Mouse (Mus musculus) stomach, embryonic 15.5 days (tissue): ENCODE measurements around the gene Fam83d. TPM values are rescaled to one million over a fixed set of nuclear protein-coding genes. Genes with fewer than 3 reads are reported as not detected.

ENCODE experiments used
- ATAC-seq: fragments of 200-750 bp; cut with Nextera tagmentation; 2 replicates; pipeline ENCODE4 v1.8.0; 2017; ENCODE audit warnings: low read depth, moderate number of reproducible peaks, moderate TSS enrichment; ENCODE audit not compliant: insufficient read depth, low FRiP score
- H3K27ac ChIP-seq: fragments of 300-500 bp; sonication (generic); 2 replicates; pipeline ENCODE4 v1.5.1; 2015; ENCODE audit warnings: mild to moderate bottlenecking, inconsistent platforms
- H3K27me3 ChIP-seq: fragments of 300-500 bp; sonication (generic); replicated peaks from 2 replicates; pipeline ENCODE4 v1.6.1; 2015; ENCODE audit warnings: inconsistent platforms
- H3K36me3 ChIP-seq: fragments of 300-500 bp; sonication (generic); 2 replicates; pipeline ENCODE4 v1.6.1; 2015; ENCODE audit warnings: inconsistent platforms
- H3K4me1 ChIP-seq: fragments of 300-500 bp; sonication (generic); 2 replicates; pipeline ENCODE4 v1.6.1; 2015; ENCODE audit warnings: inconsistent platforms
- H3K4me2 ChIP-seq: fragments of 300-500 bp; sonication (generic); 2 replicates; pipeline ENCODE4 v1.6.1; 2015; ENCODE audit warnings: mild to moderate bottlenecking, inconsistent platforms
- H3K4me3 ChIP-seq: fragments of 300-500 bp; sonication (generic); replicated peaks from 2 replicates; pipeline ENCODE4 v1.5.1; 2015; ENCODE audit warnings: inconsistent platforms
- H3K9ac ChIP-seq: fragments of 300-500 bp; sonication (generic); 2 replicates; pipeline ENCODE4 v1.6.1; 2015; ENCODE audit warnings: inconsistent platforms
- H3K9me3 ChIP-seq: fragments of 300-500 bp; sonication (generic); 2 replicates; pipeline ENCODE4 v1.6.1; 2016; ENCODE audit warnings: inconsistent platforms
- WGBS: fragments of 180-500 bp; shearing (Covaris S2); methylation state at CpG from one replicate; pipeline ENCODE4 v1.1.7; 2015; 5-methylcytosine and 5-hydroxymethylcytosine counted together
- polyA plus RNA-seq: library from polyadenylated mRNA; unstranded; fragments of >200 nt; fragmentation: Nextera tagmentation; extraction: Ambion mirVana; gene quantifications from 2 replicates; pipeline ENCODE4 v1.2.1, GENCODE M21; 2015

The Fam83d gene
- polyA plus RNA-seq: 45.2 and 47.0 TPM in 2 replicates

- Histone ChIP-seq H3K9me3 (no peaks in the 10 kb centered on the region), H3K4me2 (peak within 1 kb of the TSS; percentile 97), H3K27me3 (no peaks in the 10 kb centered on the region), H3K4me3 (peak within 1 kb of the TSS; percentile 76), H3K9ac (peak within 1 kb of the TSS; percentile 62), H3K4me1 (peaks cover 36% of the 10 kb centered on the region), H3K27ac (peak within 1 kb of the TSS; percentile 75), H3K36me3 (no peaks in the 10 kb centered on the region)
- under 1% methylated on average over 48 of the region's 48 CpGs for WGBS
- ATAC-seq: peak; percentile 97
Observed at GRCm38 (mm10) chr2:158767742-158768339, at the start of gene Fam83d. Gene Fam83d, plus strand, starts transcription at chr2:158768093.

- no peaks in the 10 kb centered on the region for H3K9me3 ChIP-seq
- no peak overlapping the region for H3K4me2 ChIP-seq
- 77% methylated on average over 12 of the region's 12 CpGs for WGBS
- no peak overlapping the region for H3K27ac ChIP-seq
- H3K4me1 ChIP-seq: no peaks in the 10 kb centered on the region
- no peak overlapping the region for H3K9ac ChIP-seq
- no peak overlapping the region for H3K4me3 ChIP-seq
- H3K27me3 ChIP-seq: no peaks in the 10 kb centered on the region
- no peak for ATAC-seq
- H3K36me3 ChIP-seq: no peaks in the 10 kb centered on the region
Observed at GRCm38 (mm10) chr2:158718816-158719549, 48.9 kb upstream of the Fam83d start.

- no peaks in the 10 kb centered on the region for H3K9me3 ChIP-seq
- 58% methylated on average over 16 of the region's 16 CpGs for WGBS
- H3K27ac ChIP-seq: no peak overlapping the region
- ATAC-seq: 0 out of 2 replicates have a peak, but pooled peaks have one; percentile 23
- H3K9ac ChIP-seq: no peak overlapping the region
- no peak overlapping the region for H3K4me3 ChIP-seq
- no peaks in the 10 kb centered on the region for H3K27me3 ChIP-seq
- no peaks in the 10 kb centered on the region for H3K4me1 ChIP-seq
- H3K4me2 ChIP-seq: no peak overlapping the region
- no peaks in the 10 kb centered on the region for H3K36me3 ChIP-seq
Observed at GRCm38 (mm10) chr2:158720715-158721370, 47.0 kb upstream of the Fam83d start.

GRCm38 (mm10) chr2:158721481-158721880 lies 46.4 kb upstream of the Fam83d start:
- Histone ChIP-seq H3K4me2 (no peak overlapping the region), H3K27me3 (no peaks in the 10 kb centered on the region), H3K9me3 (no peaks in the 10 kb centered on the region), H3K4me3 (no peak overlapping the region), H3K27ac (no peak overlapping the region), H3K36me3 (no peaks in the 10 kb centered on the region), H3K4me1 (no peaks in the 10 kb centered on the region), H3K9ac (no peak overlapping the region)
- 51% methylated on average over 3 of the region's 3 CpGs for WGBS
- ATAC-seq: no peak

- H3K36me3 ChIP-seq: no peaks in the 10 kb centered on the region
- no peaks in the 10 kb centered on the region for H3K9me3 ChIP-seq
- H3K27me3 ChIP-seq: no peaks in the 10 kb centered on the region
- ATAC-seq: no peak
- H3K4me3 ChIP-seq: no peak overlapping the region
- H3K9ac ChIP-seq: no peak overlapping the region
- WGBS: 66% methylated on average over 4 of the region's 4 CpGs
- no peak overlapping the region for H3K27ac ChIP-seq
- H3K4me1 ChIP-seq: no peaks in the 10 kb centered on the region
- H3K4me2 ChIP-seq: no peak overlapping the region
Observed at GRCm38 (mm10) chr2:158722135-158722534, 45.8 kb upstream of the Fam83d start.

GRCm38 (mm10) chr2:158722991-158723551 lies 44.8 kb upstream of the Fam83d start:
- no peak for ATAC-seq
- Histone ChIP-seq H3K27ac (0 out of 2 replicates have a peak overlapping the region, but pooled peaks have one; percentile 11), H3K9ac (no peak overlapping the region), H3K9me3 (no peaks in the 10 kb centered on the region), H3K4me2 (no peak overlapping the region), H3K36me3 (no peaks in the 10 kb centered on the region), H3K27me3 (no peaks in the 10 kb centered on the region), H3K4me3 (no peak overlapping the region), H3K4me1 (no peaks in the 10 kb centered on the region)
- 19% methylated on average over 6 of the region's 6 CpGs for WGBS

- Histone ChIP-seq H3K4me1 (no peaks in the 10 kb centered on the region), H3K9ac (no peak overlapping the region), H3K4me2 (no peak overlapping the region), H3K27me3 (no peaks in the 10 kb centered on the region), H3K9me3 (no peaks in the 10 kb centered on the region), H3K36me3 (no peaks in the 10 kb centered on the region), H3K27ac (no peak overlapping the region), H3K4me3 (no peak overlapping the region)
- ATAC-seq: no peak
- 19% methylated on average over 6 of the region's 6 CpGs for WGBS
Observed at GRCm38 (mm10) chr2:158723806-158724205, 44.1 kb upstream of the Fam83d start.

GRCm38 (mm10) chr2:158726252-158726651 lies 41.6 kb upstream of the Fam83d start:
- Histone ChIP-seq H3K36me3 (no peaks in the 10 kb centered on the region), H3K4me1 (no peaks in the 10 kb centered on the region), H3K9ac (no peak overlapping the region), H3K27me3 (no peaks in the 10 kb centered on the region), H3K27ac (no peak overlapping the region), H3K4me3 (no peak overlapping the region), H3K4me2 (no peak overlapping the region), H3K9me3 (no peaks in the 10 kb centered on the region)
- 66% methylated on average over 6 of the region's 6 CpGs for WGBS
- no peak for ATAC-seq

GRCm38 (mm10) chr2:158728061-158728815 lies 39.7 kb upstream of the Fam83d start:
- no peaks in the 10 kb centered on the region for H3K4me1 ChIP-seq
- no peaks in the 10 kb centered on the region for H3K27me3 ChIP-seq
- H3K36me3 ChIP-seq: no peaks in the 10 kb centered on the region
- H3K27ac ChIP-seq: no peak overlapping the region
- WGBS: 42% methylated on average over 6 of the region's 7 CpGs
- H3K9me3 ChIP-seq: no peaks in the 10 kb centered on the region
- no peak overlapping the region for H3K9ac ChIP-seq
- no peak overlapping the region for H3K4me2 ChIP-seq
- ATAC-seq: no peak
- H3K4me3 ChIP-seq: no peak overlapping the region

GRCm38 (mm10) chr2:158730896-158731295 lies 37.0 kb upstream of the Fam83d start:
- no peak overlapping the region for H3K4me3 ChIP-seq
- H3K27ac ChIP-seq: no peak overlapping the region
- no peaks in the 10 kb centered on the region for H3K27me3 ChIP-seq
- H3K36me3 ChIP-seq: no peaks in the 10 kb centered on the region
- H3K4me1 ChIP-seq: 0 out of 2 replicates have a peak, but pooled peaks cover 3% of the 10 kb centered on the region
- no peaks in the 10 kb centered on the region for H3K9me3 ChIP-seq
- no peak overlapping the region for H3K4me2 ChIP-seq
- ATAC-seq: no peak
- WGBS: 73% methylated on average over 3 of the region's 3 CpGs
- H3K9ac ChIP-seq: no peak overlapping the region

GRCm38 (mm10) chr2:158732521-158732920 lies 35.4 kb upstream of the Fam83d start:
- H3K4me3 ChIP-seq: no peak overlapping the region
- no peak for ATAC-seq
- WGBS: 85% methylated on average over 9 of the region's 9 CpGs

More at GRCm38 (mm10) chr2:158732521-158732920, 35.4 kb upstream of the Fam83d start:
- Histone ChIP-seq H3K4me2 (no peak overlapping the region), H3K9me3 (no peaks in the 10 kb centered on the region), H3K4me1 (0 out of 2 replicates have a peak, but pooled peaks cover 3% of the 10 kb centered on the region), H3K27ac (no peak overlapping the region), H3K27me3 (no peaks in the 10 kb centered on the region), H3K9ac (no peak overlapping the region), H3K36me3 (no peaks in the 10 kb centered on the region)
